Mouse (Mus musculus) cortical plate, adult 2 months (tissue): Measurements from ENCODE around the gene N4bp1.

Experiments used
- CTCF ChIP-seq: fragments of 200-500 bp; IDR thresholded peaks from 2 replicates; pipeline ENCODE4 v1.5.1; 2011; ENCODE audit warnings: mild to moderate bottlenecking, control low read depth, low read length; ENCODE audit not compliant: insufficient read depth; ENCODE audit errors: extremely low read depth
- POLR2A ChIP-seq: fragments of 200-500 bp; IDR thresholded peaks from 2 replicates; pipeline ENCODE4 v1.6.1; 2011; ENCODE audit warnings: mild to moderate bottlenecking, low read length, control low read depth; ENCODE audit not compliant: insufficient read depth; ENCODE audit errors: extremely low read depth

GRCm38 (mm10) chr8:86820186-86820755, 64.8 kb downstream of the N4bp1 start:
- TF ChIP-seq POLR2A (no peak), CTCF (no peak)
